Comparison of ENCODE assay signal across 18 mouse cellular contexts in the genomic region with DNA sequence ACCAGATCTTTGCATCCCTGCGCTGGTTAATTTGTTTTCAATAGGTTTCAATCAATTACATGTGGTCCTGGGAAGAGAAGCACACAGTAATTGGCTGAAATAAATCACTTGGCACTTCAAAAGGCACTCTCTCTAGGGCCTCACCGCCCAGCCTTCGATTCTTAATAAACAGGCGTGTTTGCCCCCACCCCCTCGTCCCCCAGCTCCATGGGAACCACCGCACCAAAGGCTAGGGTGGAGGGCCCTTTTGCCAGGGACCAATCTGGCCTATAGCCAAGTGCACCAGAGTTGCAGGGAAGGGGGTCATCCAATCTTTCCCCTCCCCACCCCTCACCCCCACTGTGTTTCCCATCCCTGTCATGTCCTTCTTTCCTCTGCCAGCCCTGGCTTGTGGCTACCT.
A peak's percentile ranks its signal among the peaks of the same experiment; 100 is the strongest.
DNase-seq lines count a peak whose midpoint lies in the region; ATAC-seq and TF ChIP-seq lines count a peak whose summit lies in the region.
"Had no signal": no experiment of that assay in that cellular context is flagged by ENCODE, and none has a peak within 500 bp of the region (broad histone marks: within the 10 kb centered on the region; RNA-seq: fewer than 3 reads in every experiment).

No protein-coding gene starts in this region.

- no peak for TF ChIP-seq CTCF in hindbrain, postnatal 0 days (IDR thresholded peaks at IDR 0.05; ENCODE audit: low read depth)

- peaks cover 59% of the 10 kb centered on the region for H3K4me1 ChIP-seq in hindbrain, embryonic 10.5 days (replicated peaks)
- H3K4me1 ChIP-seq in hindbrain, postnatal 0 days (ENCODE audit: insufficient read depth, low read length): peaks cover 10% of the 10 kb centered on the region; the same call in 1 of the 2 replicates
- peaks cover 53% of the 10 kb centered on the region for H3K4me1 ChIP-seq in embryonic facial prominence, embryonic 10.5 days
- H3K4me1 ChIP-seq in midbrain, embryonic 14.5 days (ENCODE audit: control insufficient read depth, insufficient read depth, low read length): peaks cover 21% of the 10 kb centered on the region

- no peak for ATAC-seq in hindbrain, postnatal 0 days
- no peak for ATAC-seq in midbrain, embryonic 14.5 days (ENCODE audit: low FRiP score, low TSS enrichment)
- ATAC-seq: inflammation-experienced regulatory T-cells, adult 6 months had no signal

- peak overlapping the region; percentile 76 for H3K27ac ChIP-seq in hindbrain, embryonic 10.5 days
- no peak overlapping the region for H3K27ac ChIP-seq in hindbrain, postnatal 0 days
- H3K27ac ChIP-seq in embryonic facial prominence, embryonic 10.5 days (replicated peaks): 0 out of 2 replicates have a peak overlapping the region, but pooled peaks have one; percentile 14
- H3K27ac ChIP-seq in midbrain, embryonic 14.5 days (replicated peaks; ENCODE audit: low read depth, low read length): 0 out of 2 replicates have a peak overlapping the region, but pooled peaks have one; percentile 0
- H3K27ac ChIP-seq: embryonic facial prominence, embryonic 13.5 days; heart, adult 2 months; limb, embryonic 15.5 days; macrophage had no signal

- DNase-seq in hindbrain, embryonic 10.5 days (ENCODE audit: low spot score): no peak
- DNase-seq in hindbrain, postnatal 0 days (ENCODE audit: low spot score): no peak
- peak; percentile 47 for DNase-seq in MN1 (ENCODE audit: low spot score)
- no peak for DNase-seq in embryonic facial prominence, embryonic 10.5 days (ENCODE audit: low spot score)
- DNase-seq in midbrain, embryonic 14.5 days: no peak
- DNase-seq in urinary bladder, postnatal 14 days (ENCODE audit: low spot score): no peak
- DNase-seq in kidney, postnatal 14 days: no peak
- DNase-seq: adrenal gland, adult 2 months; cerebellum, postnatal 25 days; heart, adult 2 months; heart, postnatal 10 days; kidney, adult 9 months; lung, adult 2 months had no signal

- no peak overlapping the region for H3K4me3 ChIP-seq in hindbrain, embryonic 10.5 days
- no peak overlapping the region for H3K4me3 ChIP-seq in hindbrain, postnatal 0 days (ENCODE audit: low read length)
- H3K4me3 ChIP-seq in embryonic facial prominence, embryonic 10.5 days: no peak overlapping the region
- no peak overlapping the region for H3K4me3 ChIP-seq in midbrain, embryonic 14.5 days (replicated peaks; ENCODE audit: low read depth, low read length)
- H3K4me3 ChIP-seq: embryonic facial prominence, embryonic 13.5 days; heart, adult 2 months; limb, embryonic 15.5 days had no signal

- no peak overlapping the region for H3K4me2 ChIP-seq in hindbrain, postnatal 0 days (ENCODE audit: low read depth, low read length)
- no peak overlapping the region for H3K4me2 ChIP-seq in midbrain, embryonic 14.5 days (ENCODE audit: low read length)
- H3K4me2 ChIP-seq: embryonic facial prominence, embryonic 13.5 days; limb, embryonic 15.5 days had no signal

- H3K9me3 ChIP-seq in hindbrain, embryonic 10.5 days: no peaks in the 10 kb centered on the region
- H3K9me3 ChIP-seq in hindbrain, postnatal 0 days (ENCODE audit: low read length): no peaks in the 10 kb centered on the region
- no peaks in the 10 kb centered on the region for H3K9me3 ChIP-seq in embryonic facial prominence, embryonic 10.5 days
- no peaks in the 10 kb centered on the region for H3K9me3 ChIP-seq in midbrain, embryonic 14.5 days (ENCODE audit: control insufficient read depth, low read length)
- H3K9me3 ChIP-seq: embryonic facial prominence, embryonic 13.5 days; G1E; limb, embryonic 15.5 days had no signal

- WGBS in hindbrain, embryonic 10.5 days: 61% methylated on average over 6 of the region's 6 CpGs
- 28% methylated on average over 6 of the region's 6 CpGs for WGBS in hindbrain, postnatal 0 days
- WGBS in embryonic facial prominence, embryonic 10.5 days: 63% methylated on average over 6 of the region's 6 CpGs
- WGBS in midbrain, embryonic 14.5 days: 15% methylated on average over 6 of the region's 6 CpGs

- no peak overlapping the region for H3K9ac ChIP-seq in hindbrain, postnatal 0 days (replicated peaks; ENCODE audit: low read length)
- no peak overlapping the region for H3K9ac ChIP-seq in midbrain, embryonic 14.5 days (replicated peaks; ENCODE audit: low read length)
- H3K9ac ChIP-seq: embryonic facial prominence, embryonic 13.5 days; limb, embryonic 15.5 days had no signal

- H3K36me3 ChIP-seq in hindbrain, embryonic 10.5 days: no peaks in the 10 kb centered on the region
- no peaks in the 10 kb centered on the region for H3K36me3 ChIP-seq in hindbrain, postnatal 0 days (ENCODE audit: insufficient read depth, low read length)
- H3K36me3 ChIP-seq in embryonic facial prominence, embryonic 10.5 days (replicated peaks): no peaks in the 10 kb centered on the region
- H3K36me3 ChIP-seq in midbrain, embryonic 14.5 days (ENCODE audit: control insufficient read depth, insufficient read depth, low read length): no peaks in the 10 kb centered on the region
- H3K36me3 ChIP-seq: embryonic facial prominence, embryonic 13.5 days; G1E; limb, embryonic 15.5 days had no signal

- peaks cover 33% of the 10 kb centered on the region for H3K27me3 ChIP-seq in hindbrain, embryonic 10.5 days (ENCODE audit: insufficient read depth, poor library complexity, severe bottlenecking)
- no peaks in the 10 kb centered on the region for H3K27me3 ChIP-seq in hindbrain, postnatal 0 days (ENCODE audit: insufficient read depth, low read length)
- peaks cover 62% of the 10 kb centered on the region for H3K27me3 ChIP-seq in embryonic facial prominence, embryonic 10.5 days (replicated peaks; ENCODE audit: low read depth, poor library complexity, severe bottlenecking)
- no peaks in the 10 kb centered on the region for H3K27me3 ChIP-seq in midbrain, embryonic 14.5 days (ENCODE audit: control insufficient read depth, insufficient read depth, low read length)
